Mouse (Mus musculus) layer of hippocampus, adult 11-12 months (tissue): ENCODE results near the gene Dad1.
"Not testable (repeated sequence)": the region's sequence is repeated elsewhere in the genome, so short reads cannot be mapped to it uniquely, and the experiment has no call there.

Experiments used
- DNase-seq: peaks from one replicate; pipeline ENCODE4 v3.0.0; 2022; ENCODE audit warnings: low spot score

The Dad1 gene

GRCm38 (mm10) chr14:54246232-54246631, 7.7 kb downstream of the Dad1 start:
- DNase-seq, result no peak

- no peak for DNase-seq
Measured at GRCm38 (mm10) chr14:54244183-54244582, 9.7 kb downstream of the Dad1 start.

DNA sequence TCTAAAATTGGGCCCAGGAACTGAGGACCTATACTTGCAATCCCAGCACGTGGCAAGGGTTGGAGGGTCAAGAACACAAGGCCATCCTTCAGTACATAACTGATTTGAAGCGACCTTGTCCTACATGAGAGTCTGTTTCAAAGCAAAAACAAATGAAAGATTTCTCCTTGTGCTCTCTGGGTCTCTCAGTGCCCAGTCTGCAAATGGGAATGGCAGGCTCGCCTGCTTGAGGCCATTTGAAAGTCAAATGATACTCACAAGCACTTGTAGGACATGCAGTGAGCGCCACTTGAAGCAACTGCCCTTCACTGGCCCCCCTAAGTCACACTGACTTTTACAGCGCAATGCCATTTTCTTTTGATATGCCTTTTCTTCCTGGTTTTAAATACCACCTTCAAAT, 13.4 kb downstream of the Dad1 start:
- no peak for DNase-seq

DNA sequence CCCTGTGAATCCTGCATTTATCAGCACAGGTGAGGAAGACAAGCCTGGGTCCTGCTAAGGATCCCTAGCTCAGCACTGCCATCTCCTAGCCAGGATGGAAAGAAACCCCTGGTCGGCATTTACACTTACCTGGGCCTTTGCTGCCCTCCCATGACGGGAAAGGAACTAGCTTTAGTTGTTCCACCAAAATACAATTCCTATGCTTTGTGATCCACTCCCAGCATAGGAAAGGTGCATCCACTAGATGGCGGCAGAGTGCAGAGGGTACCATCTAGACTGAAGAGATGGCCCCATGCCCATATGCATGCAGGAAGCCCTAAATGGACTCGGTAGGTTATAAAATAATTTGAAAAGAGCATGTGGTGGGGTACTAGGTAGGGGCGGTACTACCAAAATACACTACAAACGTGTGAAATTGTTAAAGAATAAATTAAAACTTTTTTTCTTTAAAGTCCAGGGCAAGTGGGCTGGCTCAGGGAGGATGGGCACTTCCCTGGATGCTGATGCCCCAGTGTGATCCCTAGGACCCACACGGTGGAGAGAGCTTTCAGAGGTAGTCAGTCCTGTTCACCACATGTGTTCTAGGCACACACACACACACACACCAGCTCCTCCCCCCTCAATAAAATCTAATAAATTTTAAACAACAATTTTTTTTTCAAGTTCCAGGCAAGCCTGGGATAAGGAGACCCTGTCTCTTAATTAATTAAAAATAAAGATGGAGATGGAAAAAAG, 14.7 kb downstream of the Dad1 start:
- peak; percentile 86 for DNase-seq

DNA sequence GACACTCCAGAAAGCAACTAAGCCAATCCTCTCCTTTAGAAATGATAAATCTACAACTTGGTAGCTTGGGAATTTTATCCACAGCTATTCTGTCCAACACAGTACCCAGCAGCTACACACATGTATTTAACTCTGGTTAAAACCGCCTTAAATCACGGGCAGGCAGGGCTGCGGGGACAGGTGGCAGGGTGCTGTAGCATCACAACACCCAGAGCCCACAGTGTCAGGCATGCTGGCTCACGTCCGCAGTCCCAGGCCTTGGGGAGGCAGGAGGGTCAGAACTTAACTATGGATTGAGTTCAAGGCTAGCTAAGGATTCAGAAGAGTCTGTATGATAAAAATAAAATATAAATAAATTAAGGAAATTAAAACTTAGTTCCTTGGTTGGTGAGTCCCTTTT, 17.0 kb downstream of the Dad1 start:
- DNase-seq, result no peak

DNA sequence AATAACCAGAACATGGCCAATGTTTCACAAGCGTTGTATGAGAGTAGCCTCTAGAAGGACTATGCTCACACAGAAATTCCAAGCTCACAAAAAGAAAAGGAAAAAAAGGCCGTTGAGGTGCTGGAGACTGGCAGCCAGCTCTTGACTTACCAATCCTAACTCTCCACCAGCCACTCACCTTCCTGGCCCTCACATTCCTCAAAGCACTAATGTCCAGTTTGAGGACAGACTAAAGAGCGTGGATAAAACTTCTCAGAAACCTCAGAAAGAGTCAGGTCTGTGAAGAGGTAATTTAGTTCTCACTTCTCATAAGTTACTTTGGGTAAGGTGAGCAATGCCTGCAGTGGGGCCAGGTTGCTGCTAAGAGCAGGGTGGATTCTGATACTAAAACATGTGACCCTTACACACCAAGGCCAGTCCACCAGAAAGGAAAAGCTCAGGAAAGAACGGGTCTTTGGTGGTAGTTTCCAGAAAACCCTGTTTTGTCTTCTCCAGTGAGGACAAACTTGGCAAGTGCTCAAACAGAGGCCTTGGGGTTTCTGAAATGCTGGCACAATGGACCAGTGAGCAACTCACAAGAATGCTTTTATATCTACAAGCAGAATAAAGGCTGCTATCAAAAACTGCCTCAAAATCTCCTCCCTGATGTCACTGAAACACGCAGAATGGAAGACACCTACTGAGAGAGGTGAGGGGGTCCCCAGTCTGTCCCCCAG, 17.9 kb downstream of the Dad1 start:
- DNase-seq, result no peak

GRCm38 (mm10) chr14:54234231-54235040, 19.5 kb downstream of the Dad1 start:
- no peak for DNase-seq

GRCm38 (mm10) chr14:54233559-54234143, 20.3 kb downstream of the Dad1 start:
- DNase-seq, result no peak

- peak; percentile 39 for DNase-seq
Measured at GRCm38 (mm10) chr14:54232811-54233558, 20.9 kb downstream of the Dad1 start.

GRCm38 (mm10) chr14:54232143-54232542, 21.8 kb downstream of the Dad1 start:
- no peak for DNase-seq

DNA sequence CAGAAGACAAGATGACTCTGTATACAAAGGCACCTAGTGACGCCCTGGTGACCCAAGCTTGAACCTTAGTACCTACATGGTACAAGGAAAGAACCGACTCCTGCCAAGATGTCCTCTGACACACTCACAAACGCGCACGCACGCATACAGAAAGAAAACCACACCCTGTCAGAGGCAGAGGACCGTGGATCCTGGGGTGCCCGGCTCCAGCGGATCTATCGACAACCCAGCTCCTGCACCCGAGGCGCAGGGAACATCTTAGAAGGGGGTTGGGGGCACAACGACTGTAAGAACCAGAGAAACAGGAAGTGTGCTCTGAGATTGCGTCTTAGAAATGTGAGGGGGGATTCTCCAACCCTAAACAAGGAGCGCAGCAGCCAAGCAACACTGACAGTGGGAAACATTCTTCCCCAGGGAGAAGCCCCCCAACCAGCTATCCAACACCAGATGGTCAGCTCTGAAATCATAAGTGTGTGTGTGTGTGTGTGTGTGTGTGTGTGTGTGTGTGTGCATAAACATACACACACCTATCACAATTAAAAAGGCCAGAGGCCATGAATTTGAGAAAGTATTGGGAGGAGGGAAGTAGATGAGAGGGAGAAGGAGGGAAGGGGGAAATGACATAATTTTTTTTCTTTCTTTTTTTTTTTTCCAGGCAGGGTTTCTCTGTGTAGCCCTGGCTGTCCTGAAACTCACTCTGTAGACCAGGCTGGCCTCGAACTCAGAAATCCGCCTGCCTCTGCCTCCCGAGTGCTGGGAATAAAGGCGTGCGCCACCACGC, 22.5 kb downstream of the Dad1 start:
- DNase-seq, result no peak

- DNase-seq, result no peak
Measured at GRCm38 (mm10) chr14:54230638-54231150, 23.2 kb downstream of the Dad1 start.

- DNase-seq, result not testable (repeated sequence)
Measured at GRCm38 (mm10) chr14:54229849-54230248, 24.1 kb downstream of the Dad1 start.

DNA sequence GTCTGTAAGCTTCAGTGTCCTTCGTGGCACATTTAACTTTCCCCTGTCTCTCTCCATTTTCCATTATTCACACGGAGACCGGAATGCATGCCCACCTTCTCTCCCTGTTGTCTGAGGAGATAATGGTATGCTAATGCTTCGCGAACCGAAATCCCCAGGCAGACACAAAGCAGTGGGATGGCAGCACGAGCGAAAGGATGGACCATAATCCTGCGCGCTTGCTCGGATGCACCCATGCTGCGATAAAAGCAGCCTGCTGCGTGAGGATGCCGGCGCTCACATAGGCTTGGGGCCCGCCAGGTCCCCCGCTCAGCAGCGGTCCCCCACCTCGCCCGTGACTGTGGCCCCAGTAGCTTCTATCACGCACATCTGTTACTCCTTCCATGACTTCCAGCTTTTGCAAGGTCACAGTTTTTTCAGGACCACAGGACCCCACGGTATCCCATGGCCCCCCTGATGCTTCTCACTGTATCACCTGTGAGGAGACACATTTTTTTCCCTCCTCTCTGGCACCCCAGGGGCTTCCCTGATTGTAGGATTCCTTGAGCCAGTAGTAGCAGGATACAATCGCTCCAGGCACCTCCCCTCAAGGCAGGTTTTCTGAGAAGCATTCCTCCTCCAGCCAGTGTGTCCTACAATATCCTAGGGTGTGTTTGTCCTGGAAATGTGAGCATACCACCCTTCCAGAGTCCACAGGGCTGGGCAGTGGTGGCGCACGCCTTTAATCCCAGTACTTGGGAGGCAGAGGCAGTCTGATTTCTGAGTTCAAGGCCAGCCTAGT, 24.8 kb downstream of the Dad1 start:
- DNase-seq, result no peak

- DNase-seq, result no peak
Measured at GRCm38 (mm10) chr14:54228501-54228900, 25.4 kb downstream of the Dad1 start.

- DNase-seq, result peak; percentile 71
Measured at GRCm38 (mm10) chr14:54227911-54228451, 25.9 kb downstream of the Dad1 start.

DNA sequence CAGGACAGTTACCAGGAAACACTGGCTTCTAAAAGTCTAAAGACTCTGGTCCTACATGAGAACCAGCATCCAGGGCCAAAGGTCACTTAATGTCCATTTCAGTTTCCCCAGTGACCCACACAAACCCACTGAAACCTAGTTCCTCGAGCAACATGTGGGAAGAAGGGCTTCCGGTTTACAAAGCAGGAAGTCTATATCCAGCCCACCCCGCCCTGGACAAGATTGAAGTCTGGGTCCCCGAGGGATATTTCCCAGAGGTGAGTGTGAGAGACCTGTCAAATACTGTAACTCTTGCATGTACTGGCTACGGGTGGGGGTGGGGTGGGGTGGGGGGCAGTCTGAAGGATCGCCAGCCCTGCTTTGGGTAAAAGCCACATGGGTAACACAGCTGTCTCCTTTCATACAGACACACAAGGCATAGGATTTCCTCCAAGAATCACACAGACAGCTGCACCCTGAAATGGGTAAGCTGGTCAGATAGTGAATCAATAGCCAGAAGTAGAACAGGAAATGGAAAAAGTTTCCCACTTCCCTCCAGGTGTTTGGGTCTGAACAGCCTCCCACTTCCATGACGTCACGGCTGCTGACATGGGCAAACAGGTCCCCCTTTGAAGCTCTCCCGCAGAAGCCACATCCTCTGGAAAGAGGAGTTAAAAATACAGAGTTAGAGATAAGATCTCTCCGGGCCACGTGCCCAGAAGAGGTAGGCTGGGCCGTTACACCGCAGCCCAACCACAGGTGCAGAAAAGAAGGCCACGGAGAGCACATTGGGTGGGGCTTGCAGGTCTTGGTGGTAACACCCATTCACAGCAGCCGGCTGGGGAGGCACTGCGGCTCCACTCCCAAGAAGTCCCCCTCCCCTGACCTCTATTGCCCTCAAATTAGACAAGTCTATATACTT, 26.7 kb downstream of the Dad1 start:
- DNase-seq, result no peak

DNA sequence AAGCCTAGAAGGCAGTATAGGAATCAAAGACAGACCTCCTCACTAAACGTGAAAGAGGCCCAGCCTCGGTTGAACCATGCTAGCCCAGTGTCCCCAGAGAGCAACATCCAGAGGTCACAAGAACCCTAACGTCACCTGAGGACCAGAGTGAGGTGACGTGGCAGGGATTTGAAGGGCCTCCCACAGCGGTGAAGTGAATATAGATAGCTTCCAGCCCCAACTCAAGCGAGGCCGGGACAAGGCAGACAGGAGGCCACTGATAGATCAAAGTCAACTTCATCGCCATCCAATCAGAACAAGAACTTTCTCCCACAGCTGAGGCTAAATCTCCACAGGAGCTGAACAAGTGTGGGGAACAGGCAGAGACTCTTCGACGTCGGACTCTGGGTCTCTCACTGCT, 28.2 kb downstream of the Dad1 start:
- no peak for DNase-seq
